Mouse (Mus musculus) layer of hippocampus, postnatal 14 days (tissue): ENCODE data around the gene Adrb1. TPM values are rescaled to one million over a fixed set of nuclear protein-coding genes. Genes with fewer than 3 reads are reported as not detected.
"Not testable (repeated sequence)": the region's sequence is repeated elsewhere in the genome, so short reads cannot be mapped to it uniquely, and the experiment has no call there.

Experiments
- DNase-seq, 2 experiments: peaks; one replicate each; pipeline ENCODE4 v3.0.0; 2021 to 2022; ENCODE audit warnings: low spot score in 2 of 2, mixed read lengths in 1 of 2
- total RNA-seq, 2 experiments: library from RNA; stranded (reverse); gene quantifications; 2 replicates each; pipeline ENCODE4 v1.2.3; 2021

Gene Adrb1
- total RNA-seq, 2 experiments from 2014 or later = 12.1 to 15.7 TPM

- DNase-seq = no peak
Measured at GRCm38 (mm10) chr19:56746618-56747017, 24.6 kb downstream of the Adrb1 start.

DNA sequence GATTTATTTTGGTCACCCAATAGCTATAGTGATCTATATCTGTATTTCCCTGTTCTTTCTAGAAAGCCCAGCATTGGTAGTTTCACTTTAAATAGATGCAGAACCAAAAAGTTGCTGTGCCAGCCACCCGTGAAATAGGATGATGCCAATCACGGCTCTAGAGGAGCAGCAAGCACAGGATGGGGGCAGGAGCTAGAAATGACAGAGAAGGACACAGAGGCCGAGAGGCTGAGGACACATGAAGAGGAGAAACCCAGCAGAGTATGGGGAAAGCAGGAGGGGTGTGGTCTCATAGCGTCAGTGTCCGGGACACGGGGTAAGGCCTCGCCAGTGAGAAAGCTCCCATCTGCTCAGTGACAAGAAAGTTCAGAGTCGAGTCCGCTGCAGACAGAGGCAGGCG, 25.9 kb downstream of the Adrb1 start:
- no peak for DNase-seq

GRCm38 (mm10) chr19:56749343-56749742, 27.3 kb downstream of the Adrb1 start:
- no peak for DNase-seq

DNA sequence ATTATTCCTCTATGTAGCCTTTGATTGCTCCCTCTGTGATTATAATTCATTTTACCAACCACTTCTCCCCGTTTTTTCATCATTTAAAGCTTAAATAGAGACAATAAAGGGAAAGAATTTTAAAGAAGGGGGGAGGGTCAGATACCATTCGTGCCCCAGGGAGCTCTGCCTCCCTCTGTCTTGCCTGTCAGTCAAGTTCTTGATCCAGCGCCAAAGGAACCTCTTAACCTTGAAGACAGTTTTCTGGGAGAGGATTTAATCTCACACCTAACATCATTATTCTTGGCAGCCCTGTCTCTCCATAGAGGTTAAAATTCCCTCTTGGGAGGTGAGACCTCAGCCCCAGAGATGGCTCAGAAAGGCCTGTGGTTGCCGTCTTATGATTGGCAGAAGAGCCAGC, 28.7 kb downstream of the Adrb1 start:
- no peak for DNase-seq

GRCm38 (mm10) chr19:56754456-56754855, 32.5 kb downstream of the Adrb1 start:
- not testable (repeated sequence) for DNase-seq

- no peak for DNase-seq
Measured at GRCm38 (mm10) chr19:56756412-56756811, 34.4 kb downstream of the Adrb1 start.

DNA sequence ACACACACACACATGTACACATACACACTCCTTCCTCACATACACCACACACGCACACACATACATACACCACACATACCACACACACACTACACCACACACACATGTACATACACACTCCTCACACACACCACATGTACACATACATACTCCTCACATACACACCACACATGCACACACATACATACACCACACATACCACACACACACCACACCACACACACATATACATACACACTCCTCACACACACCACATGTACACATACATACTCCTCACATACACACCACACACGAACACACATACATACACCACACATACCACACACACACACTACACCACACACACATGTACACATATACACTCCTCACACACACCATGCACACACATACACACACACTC, 36.3 kb downstream of the Adrb1 start:
- DNase-seq = no peak

GRCm38 (mm10) chr19:56759740-56760139, 37.7 kb downstream of the Adrb1 start:
- DNase-seq = no peak

GRCm38 (mm10) chr19:56760306-56760940, 38.4 kb downstream of the Adrb1 start:
- DNase-seq = no peak

GRCm38 (mm10) chr19:56761096-56761495, 39.1 kb downstream of the Adrb1 start:
- no peak for DNase-seq

- DNase-seq = no peak
Measured at GRCm38 (mm10) chr19:56761727-56762126, 39.7 kb downstream of the Adrb1 start.

- no peak for DNase-seq
Measured at GRCm38 (mm10) chr19:56762686-56763085, 40.7 kb downstream of the Adrb1 start.

GRCm38 (mm10) chr19:56769024-56769423, 47.0 kb downstream of the Adrb1 start:
- DNase-seq = no peak

GRCm38 (mm10) chr19:56772158-56772557, 50.2 kb downstream of the Adrb1 start:
- no peak for DNase-seq

DNA sequence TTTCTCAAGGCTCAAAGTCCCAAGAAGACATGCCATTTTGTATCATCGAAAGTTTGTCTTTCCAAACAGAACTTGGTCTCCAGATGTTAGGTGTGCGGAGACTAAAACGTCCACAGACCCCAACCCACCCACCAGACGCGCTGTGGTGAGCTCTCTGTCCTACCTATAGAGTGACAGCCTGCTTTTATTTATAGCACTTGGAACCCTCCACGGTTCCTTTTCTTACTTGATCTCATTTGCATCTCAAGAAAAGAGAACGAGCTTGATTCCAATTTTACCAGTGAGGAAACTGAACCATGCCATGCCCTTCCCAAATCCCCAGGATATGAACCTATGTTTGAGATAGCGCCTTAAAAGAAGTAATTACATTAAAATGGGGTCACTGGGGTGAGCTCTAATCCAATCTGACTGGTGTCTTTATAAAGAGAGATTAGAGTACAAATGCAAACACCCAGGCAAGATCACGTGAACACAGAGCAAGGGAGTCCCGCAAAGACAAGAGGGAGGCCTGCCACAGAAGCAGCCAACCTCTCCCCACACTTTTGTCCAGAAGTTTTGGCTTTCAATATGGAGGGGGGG, 51.5 kb downstream of the Adrb1 start:
- DNase-seq = no peak

DNA sequence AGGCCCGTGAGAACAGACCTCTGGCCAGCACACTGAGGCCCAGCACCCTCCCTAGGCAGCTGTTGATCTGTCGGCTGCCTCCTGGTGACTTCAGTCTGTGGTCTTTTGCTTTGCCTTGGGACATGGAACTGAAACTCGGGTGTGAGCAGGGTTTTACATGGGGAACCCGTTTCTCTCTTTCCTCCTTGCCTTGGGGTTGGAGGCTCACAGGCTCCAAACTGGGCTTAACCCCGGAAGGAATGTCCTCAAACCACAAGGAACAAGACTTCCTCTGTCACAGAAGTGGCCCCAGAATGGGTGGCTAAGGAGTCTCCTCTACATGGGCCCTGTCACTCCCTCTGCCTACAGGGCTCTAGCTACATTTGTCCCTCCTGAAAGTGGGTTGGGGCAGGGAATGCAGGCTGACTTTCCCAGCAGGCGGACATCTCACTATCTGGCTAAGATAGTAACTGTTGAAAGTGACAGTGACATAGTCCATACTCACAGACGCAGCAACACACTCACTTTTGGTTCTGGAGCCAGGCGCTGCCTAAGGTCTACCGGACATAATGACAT, 52.5 kb downstream of the Adrb1 start:
- DNase-seq = peak in 1 of 2 experiments; percentile 24

- no peak for DNase-seq
Measured at GRCm38 (mm10) chr19:56774971-56775892, 53.2 kb downstream of the Adrb1 start.

GRCm38 (mm10) chr19:56775893-56776718, 54.1 kb downstream of the Adrb1 start:
- DNase-seq = no peak

- peak in 1 of 2 experiments; percentile 55 for DNase-seq
Measured at GRCm38 (mm10) chr19:56776719-56777382, 54.9 kb downstream of the Adrb1 start.

DNA sequence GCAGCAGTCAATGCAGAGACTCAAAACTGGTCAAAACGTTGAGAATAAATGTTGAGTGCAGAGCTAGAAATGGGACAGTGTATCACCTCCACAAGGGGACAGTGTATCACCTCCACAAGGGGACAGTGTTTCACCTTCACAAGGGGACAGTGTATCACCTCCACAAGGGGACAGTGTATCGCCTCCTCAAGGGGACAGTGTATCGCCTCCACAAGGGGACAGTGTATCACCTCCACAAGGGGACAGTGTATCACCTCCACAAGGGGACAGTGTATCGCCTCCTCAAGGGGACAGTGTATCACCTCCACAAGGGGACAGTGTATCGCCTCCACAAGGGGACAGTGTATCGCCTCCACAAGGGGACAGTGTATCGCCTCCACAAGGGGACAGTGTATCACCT, 56.5 kb downstream of the Adrb1 start:
- not testable (repeated sequence) for DNase-seq
